Mouse (Mus musculus): ENCODE measurements at regions not wholly inside any gene's neighbourhood (a gene's known extent, or its start where the extent isn't known, plus 50 kb on each side); places are given as distances from the start of the nearest gene placed in this dataset.

GRCm38 (mm10) chr12:107326101-107326500 is 162.3 kb upstream of the 3110018I06Rik start:
- H3K9ac ChIP-seq, result no peak overlapping the region
- no peaks in the 10 kb centered on the region for H3K36me3 ChIP-seq
- H3K4me1 ChIP-seq, result no peaks in the 10 kb centered on the region
- WGBS, result 92% methylated on average over 10 of the region's 10 CpGs
- no peak overlapping the region for H3K27ac ChIP-seq
- H3K4me3 ChIP-seq (replicated peaks), result no peak overlapping the region
- no peaks in the 10 kb centered on the region for H3K27me3 ChIP-seq (replicated peaks)
- H3K4me2 ChIP-seq, result no peak overlapping the region
- no peak for ATAC-seq (ENCODE audit: insufficient read depth, low FRiP score, low read depth)
- no peaks in the 10 kb centered on the region for H3K9me3 ChIP-seq

GRCm38 (mm10) chr12:107327107-107327770 is 161.2 kb upstream of the 3110018I06Rik start:
- no peak overlapping the region for H3K27ac ChIP-seq
- no peak overlapping the region for H3K4me2 ChIP-seq
- H3K27me3 ChIP-seq (replicated peaks), result no peaks in the 10 kb centered on the region
- H3K4me3 ChIP-seq (replicated peaks), result no peak overlapping the region
- 68% methylated on average over 9 of the region's 9 CpGs for WGBS
- no peaks in the 10 kb centered on the region for H3K9me3 ChIP-seq
- H3K9ac ChIP-seq, result no peak overlapping the region
- no peaks in the 10 kb centered on the region for H3K4me1 ChIP-seq
- no peaks in the 10 kb centered on the region for H3K36me3 ChIP-seq
- no peak for ATAC-seq (ENCODE audit: insufficient read depth, low FRiP score, low read depth)

- H3K9me3 ChIP-seq, result no peaks in the 10 kb centered on the region
- H3K27ac ChIP-seq, result no peak overlapping the region
- no peak overlapping the region for H3K4me3 ChIP-seq (replicated peaks)
- WGBS, result 14% methylated on average over 9 of the region's 9 CpGs
- H3K27me3 ChIP-seq (replicated peaks), result no peaks in the 10 kb centered on the region
- H3K4me2 ChIP-seq, result no peak overlapping the region
- no peak overlapping the region for H3K9ac ChIP-seq
- H3K36me3 ChIP-seq, result no peaks in the 10 kb centered on the region
- H3K4me1 ChIP-seq, result no peaks in the 10 kb centered on the region
- no peak; the same call in 1 of the 2 replicates for ATAC-seq (ENCODE audit: insufficient read depth, low FRiP score, low read depth)
These were observed 159.4 kb upstream of the 3110018I06Rik start for GRCm38 (mm10) chr12:107328986-107329385.

GRCm38 (mm10) chr12:107334366-107334765 is 154.1 kb upstream of the 3110018I06Rik start:
- H3K4me1 ChIP-seq, result no peaks in the 10 kb centered on the region
- H3K27ac ChIP-seq, result no peak overlapping the region

GRCm38 (mm10) chr12:107335106-107335505 is 153.3 kb upstream of the 3110018I06Rik start:
- WGBS, result 62% methylated on average over 12 of the region's 12 CpGs
- no peak for ATAC-seq (ENCODE audit: insufficient read depth, low FRiP score, low read depth)
- Histone ChIP-seq H3K27me3 (replicated peaks) (no peaks in the 10 kb centered on the region), H3K9ac (no peak overlapping the region), H3K4me2 (no peak overlapping the region), H3K4me1 (no peaks in the 10 kb centered on the region), H3K4me3 (replicated peaks) (no peak overlapping the region), H3K27ac (no peak overlapping the region), H3K36me3 (no peaks in the 10 kb centered on the region), H3K9me3 (no peaks in the 10 kb centered on the region)

More at GRCm38 (mm10) chr12:107334366-107334765, 154.1 kb upstream of the 3110018I06Rik start:
- no peak overlapping the region for H3K4me3 ChIP-seq (replicated peaks)
- no peaks in the 10 kb centered on the region for H3K27me3 ChIP-seq (replicated peaks)
- H3K9me3 ChIP-seq, result no peaks in the 10 kb centered on the region
- ATAC-seq (ENCODE audit: insufficient read depth, low FRiP score, low read depth), result no peak
- 77% methylated on average over 8 of the region's 8 CpGs for WGBS
- no peaks in the 10 kb centered on the region for H3K36me3 ChIP-seq
- no peak overlapping the region for H3K9ac ChIP-seq
- no peak overlapping the region for H3K4me2 ChIP-seq

- H3K27ac ChIP-seq, result no peak overlapping the region
- H3K4me3 ChIP-seq (replicated peaks), result no peak overlapping the region
- ATAC-seq (ENCODE audit: insufficient read depth, low FRiP score, low read depth), result no peak
- WGBS, result 77% methylated on average over 10 of the region's 10 CpGs
- H3K9me3 ChIP-seq, result no peaks in the 10 kb centered on the region
- H3K27me3 ChIP-seq (replicated peaks), result no peaks in the 10 kb centered on the region
- H3K4me1 ChIP-seq, result no peaks in the 10 kb centered on the region
- H3K9ac ChIP-seq, result no peak overlapping the region
- H3K36me3 ChIP-seq, result no peaks in the 10 kb centered on the region
- H3K4me2 ChIP-seq, result no peak overlapping the region
These were observed 149.7 kb upstream of the 3110018I06Rik start for GRCm38 (mm10) chr12:107338758-107339157.

- no peaks in the 10 kb centered on the region for H3K27me3 ChIP-seq (replicated peaks)
- 64% methylated on average over 6 of the region's 6 CpGs for WGBS
- H3K4me2 ChIP-seq, result no peak overlapping the region
- no peaks in the 10 kb centered on the region for H3K4me1 ChIP-seq
- no peak overlapping the region for H3K9ac ChIP-seq
- ATAC-seq (ENCODE audit: insufficient read depth, low FRiP score, low read depth), result no peak
- no peak overlapping the region for H3K27ac ChIP-seq
- no peaks in the 10 kb centered on the region for H3K36me3 ChIP-seq
- no peaks in the 10 kb centered on the region for H3K9me3 ChIP-seq
- no peak overlapping the region for H3K4me3 ChIP-seq (replicated peaks)
These were observed 132.2 kb upstream of the 3110018I06Rik start for GRCm38 (mm10) chr12:107356211-107356610.

- no peaks in the 10 kb centered on the region for H3K27me3 ChIP-seq (replicated peaks)
- H3K9me3 ChIP-seq, result no peaks in the 10 kb centered on the region
- H3K36me3 ChIP-seq, result no peaks in the 10 kb centered on the region
- no peak for ATAC-seq (ENCODE audit: insufficient read depth, low FRiP score, low read depth)
- H3K4me2 ChIP-seq, result no peak overlapping the region
- no peak overlapping the region for H3K27ac ChIP-seq
- WGBS, result 90% methylated on average over 7 of the region's 7 CpGs
- H3K9ac ChIP-seq, result no peak overlapping the region
- no peak overlapping the region for H3K4me3 ChIP-seq (replicated peaks)
- H3K4me1 ChIP-seq, result no peaks in the 10 kb centered on the region
These were observed 131.5 kb upstream of the 3110018I06Rik start for GRCm38 (mm10) chr12:107356974-107357373.

- ATAC-seq (ENCODE audit: insufficient read depth, low FRiP score, low read depth), result no peak
- no peaks in the 10 kb centered on the region for H3K27me3 ChIP-seq (replicated peaks)
- H3K4me3 ChIP-seq (replicated peaks), result no peak overlapping the region
- H3K4me2 ChIP-seq, result no peak overlapping the region
- no peaks in the 10 kb centered on the region for H3K36me3 ChIP-seq
- 77% methylated on average over 12 of the region's 12 CpGs for WGBS
- H3K27ac ChIP-seq, result no peak overlapping the region
- no peaks in the 10 kb centered on the region for H3K4me1 ChIP-seq
- H3K9ac ChIP-seq, result no peak overlapping the region
- no peaks in the 10 kb centered on the region for H3K9me3 ChIP-seq
These were observed 127.9 kb upstream of the 3110018I06Rik start for GRCm38 (mm10) chr12:107360511-107360910.

- Histone ChIP-seq H3K27me3 (replicated peaks) (no peaks in the 10 kb centered on the region), H3K9me3 (no peaks in the 10 kb centered on the region), H3K27ac (no peak overlapping the region), H3K4me2 (no peak overlapping the region), H3K36me3 (no peaks in the 10 kb centered on the region), H3K4me3 (replicated peaks) (no peak overlapping the region), H3K4me1 (no peaks in the 10 kb centered on the region), H3K9ac (no peak overlapping the region)
- no peak for ATAC-seq (ENCODE audit: insufficient read depth, low FRiP score, low read depth)
- WGBS, result 90% methylated on average over 7 of the region's 7 CpGs
These were observed 126.8 kb upstream of the 3110018I06Rik start for GRCm38 (mm10) chr12:107361606-107362005.

GRCm38 (mm10) chr12:107362120-107362519 is 126.3 kb upstream of the 3110018I06Rik start:
- Histone ChIP-seq H3K27me3 (replicated peaks) (no peaks in the 10 kb centered on the region), H3K9me3 (no peaks in the 10 kb centered on the region), H3K4me3 (replicated peaks) (no peak overlapping the region), H3K4me1 (no peaks in the 10 kb centered on the region), H3K36me3 (no peaks in the 10 kb centered on the region), H3K27ac (no peak overlapping the region), H3K9ac (no peak overlapping the region), H3K4me2 (no peak overlapping the region)
- no peak for ATAC-seq (ENCODE audit: insufficient read depth, low FRiP score, low read depth)
- WGBS, result 74% methylated on average over 10 of the region's 10 CpGs

GRCm38 (mm10) chr12:107372254-107372653 is 116.2 kb upstream of the 3110018I06Rik start:
- H3K4me1 ChIP-seq, result no peaks in the 10 kb centered on the region

More at GRCm38 (mm10) chr12:107372254-107372653, 116.2 kb upstream of the 3110018I06Rik start:
- H3K4me3 ChIP-seq (replicated peaks), result no peak overlapping the region
- H3K4me2 ChIP-seq, result no peak overlapping the region
- H3K9ac ChIP-seq, result no peak overlapping the region
- H3K27ac ChIP-seq, result no peak overlapping the region
- ATAC-seq (ENCODE audit: insufficient read depth, low FRiP score, low read depth), result no peak
- H3K27me3 ChIP-seq (replicated peaks), result no peaks in the 10 kb centered on the region
- WGBS, result 80% methylated on average over 7 of the region's 7 CpGs
- H3K36me3 ChIP-seq, result no peaks in the 10 kb centered on the region
- no peaks in the 10 kb centered on the region for H3K9me3 ChIP-seq
